Mouse (Mus musculus) embryonic facial prominence, embryonic 12.5 days (tissue): Measurements from ENCODE around the gene Myb. TPM values are rescaled to one million over a fixed set of nuclear protein-coding genes. Genes with fewer than 3 reads are reported as not detected.

Source experiments
- ATAC-seq: fragments of 200-750 bp; cut with Nextera tagmentation; 2 replicates; pipeline ENCODE4 v1.8.0; 2017; ENCODE audit not compliant: insufficient number of reproducible peaks, insufficient read depth, low FRiP score, low TSS enrichment
- H3K27ac ChIP-seq: fragments of 300-500 bp; sonication (generic); 2 replicates; pipeline ENCODE4 v1.5.1; 2016; ENCODE audit warnings: mild to moderate bottlenecking
- H3K27me3 ChIP-seq: fragments of 300-500 bp; sonication (generic); 2 replicates; pipeline ENCODE4 v1.6.1; 2016; ENCODE audit warnings: mild to moderate bottlenecking, moderate library complexity
- H3K36me3 ChIP-seq: fragments of 300-500 bp; sonication (generic); 2 replicates; pipeline ENCODE4 v1.6.1; 2016; ENCODE audit warnings: mild to moderate bottlenecking
- H3K4me1 ChIP-seq: fragments of 300-500 bp; sonication (generic); 2 replicates; pipeline ENCODE4 v1.6.1; 2016
- H3K4me2 ChIP-seq: fragments of 300-500 bp; sonication (generic); replicated peaks from 2 replicates; pipeline ENCODE4 v1.6.1; 2016; ENCODE audit warnings: mild to moderate bottlenecking, moderate library complexity
- H3K4me3 ChIP-seq: fragments of 300-500 bp; sonication (generic); 2 replicates; pipeline ENCODE4 v1.5.1; 2016; ENCODE audit warnings: mild to moderate bottlenecking
- H3K9ac ChIP-seq: fragments of 300-500 bp; sonication (generic); 2 replicates; pipeline ENCODE4 v1.6.1; 2016; ENCODE audit warnings: mild to moderate bottlenecking, moderate library complexity
- H3K9me3 ChIP-seq: fragments of 300-500 bp; sonication (generic); 2 replicates; pipeline ENCODE4 v1.6.1; 2016; ENCODE audit warnings: mild to moderate bottlenecking, moderate library complexity
- WGBS: fragments of 180-500 bp; shearing (Covaris S2); methylation state at CpG from one replicate; pipeline ENCODE4 v1.1.7; 2016; 5-methylcytosine and 5-hydroxymethylcytosine counted together
- polyA plus RNA-seq: library from polyadenylated mRNA; unstranded; fragments of >200 nt; fragmentation: Nextera tagmentation; extraction: Ambion mirVana; gene quantifications from 2 replicates; pipeline ENCODE4 v1.2.1, GENCODE M21; 2016

The Myb gene
- polyA plus RNA-seq, 1 experiment from 2014 or later = 7.4 TPM

DNA sequence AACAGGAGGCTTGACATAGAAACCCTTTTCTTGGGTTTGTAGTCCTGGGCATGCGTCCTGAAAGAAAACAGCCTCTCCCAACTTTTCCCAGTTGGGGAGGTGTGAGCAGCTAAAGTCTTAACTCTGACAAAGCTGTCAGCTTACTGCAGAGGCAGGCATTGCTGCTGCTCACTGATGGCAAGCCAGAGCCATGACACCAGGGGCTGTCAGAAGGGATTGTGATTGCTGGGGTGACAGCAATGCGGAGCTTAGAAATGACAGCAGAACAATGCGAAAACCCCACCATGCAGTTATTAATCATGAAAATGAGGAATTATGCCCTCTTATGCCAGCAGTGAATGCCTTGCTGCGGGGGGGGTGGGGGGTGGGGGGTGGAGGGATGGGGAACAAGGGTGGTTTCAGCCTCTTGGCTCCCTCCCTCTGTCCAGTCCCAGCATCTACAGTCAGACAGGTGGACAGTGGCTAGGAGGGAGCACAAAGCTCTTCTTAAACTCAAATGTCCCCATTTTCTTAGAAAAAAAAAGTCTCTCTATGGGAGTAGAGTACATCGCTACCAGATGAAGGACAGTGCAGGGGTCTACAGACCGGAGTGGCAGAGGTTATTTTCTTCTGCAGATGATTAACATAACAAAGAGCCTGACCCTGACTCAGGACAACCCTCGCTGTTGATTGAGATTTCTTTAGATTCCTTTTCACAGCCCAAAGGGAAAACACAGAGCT lies 51.3 kb downstream of the Myb start:
- WGBS = 42% methylated on average over 7 of the region's 7 CpGs
- H3K27me3 ChIP-seq = no peaks in the 10 kb centered on the region
- no peak overlapping the region for H3K27ac ChIP-seq
- H3K9me3 ChIP-seq = no peaks in the 10 kb centered on the region
- H3K4me2 ChIP-seq = no peak overlapping the region
- H3K9ac ChIP-seq = no peak overlapping the region
- no peak for ATAC-seq
- H3K36me3 ChIP-seq = no peaks in the 10 kb centered on the region
- H3K4me1 ChIP-seq = no peaks in the 10 kb centered on the region
- H3K4me3 ChIP-seq = no peak overlapping the region

DNA sequence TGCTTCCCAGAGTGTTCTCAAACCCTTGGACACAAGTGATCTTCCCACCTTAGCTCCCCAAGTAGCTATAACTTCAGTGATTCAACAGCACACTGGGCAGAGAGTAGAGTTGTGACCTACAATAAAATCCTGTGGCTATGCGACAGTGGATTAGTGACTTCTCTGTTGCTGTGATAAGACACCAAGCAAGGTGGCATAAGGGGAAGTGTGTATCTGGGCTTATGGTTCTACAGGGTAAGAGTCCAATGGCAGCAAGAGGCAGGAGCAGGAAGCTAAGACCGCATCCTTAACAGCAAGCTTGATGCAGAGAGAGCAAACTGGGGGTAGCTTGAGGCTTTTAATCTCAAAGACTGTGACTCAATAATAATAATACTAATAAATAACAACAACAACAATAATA lies 52.0 kb downstream of the Myb start:
- no peak overlapping the region for H3K4me3 ChIP-seq
- H3K4me1 ChIP-seq = no peaks in the 10 kb centered on the region
- H3K9me3 ChIP-seq = no peaks in the 10 kb centered on the region
- no peaks in the 10 kb centered on the region for H3K36me3 ChIP-seq
- H3K27me3 ChIP-seq = no peaks in the 10 kb centered on the region
- H3K4me2 ChIP-seq = no peak overlapping the region
- WGBS = 91% methylated on average over 2 of the region's 2 CpGs
- H3K9ac ChIP-seq = no peak overlapping the region
- no peak for ATAC-seq
- no peak overlapping the region for H3K27ac ChIP-seq

DNA sequence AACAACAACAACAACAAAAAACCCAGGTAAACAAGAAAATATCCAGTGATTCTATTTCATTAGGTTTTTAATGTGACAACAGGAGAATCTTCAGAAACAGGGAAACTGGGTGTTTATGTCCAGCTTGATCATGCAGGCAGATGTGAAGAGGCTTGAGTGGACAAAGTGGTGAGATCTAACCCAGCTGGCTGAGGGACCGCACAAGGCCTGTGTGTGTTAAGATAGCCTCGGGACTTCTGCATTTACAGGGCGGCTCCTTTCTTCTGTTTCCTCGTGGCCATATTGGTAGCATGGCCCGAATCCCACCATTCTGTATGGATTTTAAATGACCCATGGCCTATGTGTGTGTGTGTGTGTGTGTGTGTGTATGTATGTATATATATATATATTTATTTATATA lies 52.6 kb downstream of the Myb start:
- no peaks in the 10 kb centered on the region for H3K9me3 ChIP-seq
- H3K4me3 ChIP-seq = no peak overlapping the region
- H3K4me1 ChIP-seq = no peaks in the 10 kb centered on the region
- no peaks in the 10 kb centered on the region for H3K27me3 ChIP-seq
- ATAC-seq = no peak
- H3K27ac ChIP-seq = no peak overlapping the region
- no peak overlapping the region for H3K4me2 ChIP-seq
- no peak overlapping the region for H3K9ac ChIP-seq
- 91% methylated on average over 5 of the region's 5 CpGs for WGBS
- no peaks in the 10 kb centered on the region for H3K36me3 ChIP-seq

DNA sequence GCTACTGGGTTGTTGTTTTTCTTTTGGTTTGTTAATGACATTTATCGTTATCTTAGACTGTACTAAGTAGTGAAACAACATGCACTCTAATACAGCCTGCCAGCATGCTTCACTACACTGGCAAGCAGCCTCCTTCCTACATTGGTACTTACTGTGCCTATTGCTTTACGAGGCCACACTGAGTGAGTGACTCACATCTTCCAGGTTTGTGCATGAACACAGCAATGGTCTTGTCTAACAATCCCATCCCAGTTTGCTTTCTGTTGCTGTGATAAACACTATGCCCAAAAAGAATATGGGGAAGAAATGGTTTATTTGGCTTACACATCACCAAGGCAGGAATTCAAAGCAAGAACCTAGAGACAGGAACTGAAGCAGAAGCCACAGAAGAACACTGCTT lies 55.6 kb downstream of the Myb start:
- Histone ChIP-seq H3K9me3 (no peaks in the 10 kb centered on the region), H3K36me3 (no peaks in the 10 kb centered on the region), H3K9ac (no peak overlapping the region), H3K27ac (no peak overlapping the region), H3K4me1 (no peaks in the 10 kb centered on the region), H3K4me2 (no peak overlapping the region), H3K4me3 (no peak overlapping the region), H3K27me3 (no peaks in the 10 kb centered on the region; the same call in 1 of the 2 replicates)
- no peak for ATAC-seq
- 89% methylated on average over 2 of the region's 2 CpGs for WGBS

DNA sequence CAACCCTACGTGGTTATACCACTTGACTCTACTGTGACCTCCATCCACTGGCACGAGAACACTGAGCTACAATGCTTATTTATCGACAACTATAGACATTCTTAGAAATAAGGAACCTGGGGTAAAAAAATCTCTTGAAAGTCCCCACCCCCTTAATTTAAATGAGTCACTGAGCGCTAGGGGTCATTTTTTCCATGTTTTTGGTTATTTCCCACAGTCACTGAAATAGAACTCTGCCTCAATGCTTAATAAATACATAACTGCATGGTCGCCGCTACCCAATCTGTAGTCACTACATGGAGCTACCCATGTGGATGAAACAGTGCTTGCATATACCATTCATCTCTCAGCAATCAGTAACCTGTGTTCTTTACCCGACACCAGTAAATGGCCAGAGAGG lies 58.1 kb downstream of the Myb start:
- no peak overlapping the region for H3K27ac ChIP-seq
- no peak overlapping the region for H3K4me3 ChIP-seq
- H3K36me3 ChIP-seq = no peaks in the 10 kb centered on the region
- H3K4me2 ChIP-seq = no peak overlapping the region
- no peak for ATAC-seq
- no peaks in the 10 kb centered on the region for H3K9me3 ChIP-seq
- H3K27me3 ChIP-seq = no peaks in the 10 kb centered on the region; the same call in 1 of the 2 replicates
- H3K9ac ChIP-seq = no peak overlapping the region
- H3K4me1 ChIP-seq = no peaks in the 10 kb centered on the region
- WGBS = 71% methylated on average over 7 of the region's 7 CpGs

DNA sequence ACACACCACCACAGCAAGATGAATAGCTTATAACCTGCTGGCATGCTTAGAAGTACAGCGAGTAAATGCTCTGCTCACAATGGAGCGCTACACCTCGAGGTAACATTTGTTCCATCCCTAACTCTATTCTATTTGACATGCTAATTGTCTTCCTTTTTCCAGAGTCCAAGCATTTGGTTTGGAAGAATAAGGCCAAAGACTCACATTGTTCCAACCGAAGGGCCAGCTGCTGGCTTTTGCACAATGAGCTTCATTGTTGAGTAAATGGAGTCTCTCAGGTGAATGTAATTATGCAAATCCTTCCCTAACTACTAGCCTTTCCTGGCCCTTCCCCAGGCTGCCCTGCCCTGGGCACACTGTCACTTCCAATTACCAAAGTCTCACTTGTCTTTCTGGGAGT lies 58.8 kb downstream of the Myb start:
- 13% methylated on average over 4 of the region's 4 CpGs for WGBS

DNA sequence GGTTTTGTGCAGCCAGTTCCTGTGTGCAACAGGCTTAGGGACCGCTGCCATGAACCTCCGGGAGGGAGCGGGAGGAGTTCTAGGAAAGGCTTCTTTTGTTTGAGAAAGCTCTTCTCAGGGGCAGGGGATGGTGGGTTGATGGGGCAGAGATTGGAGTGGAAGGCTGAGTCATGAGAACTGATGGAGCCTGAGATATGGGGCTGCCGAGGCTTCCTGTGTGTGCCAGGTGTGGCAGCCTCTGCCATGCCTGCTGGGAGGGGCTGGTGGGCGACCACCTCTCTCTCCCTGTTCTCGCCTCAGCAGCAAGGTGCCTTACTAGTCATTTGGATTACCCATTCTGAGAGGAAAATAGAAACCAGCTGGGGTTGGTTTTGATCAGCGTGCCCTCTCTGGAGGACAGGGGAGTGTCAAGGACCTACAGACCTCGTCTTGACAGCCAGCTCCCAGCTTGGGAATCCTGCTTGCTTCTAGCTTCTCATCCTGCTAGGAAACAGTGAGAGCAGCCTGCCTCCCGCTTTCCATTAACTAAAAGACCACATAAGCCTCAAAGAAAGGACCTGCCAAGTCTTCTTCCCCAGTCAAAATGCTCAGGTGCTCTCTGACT lies 60.0 kb downstream of the Myb start:
- no peak for ATAC-seq
- no peak overlapping the region for H3K27ac ChIP-seq
- H3K4me1 ChIP-seq = no peaks in the 10 kb centered on the region
- H3K4me3 ChIP-seq = no peak overlapping the region
- H3K9me3 ChIP-seq = no peaks in the 10 kb centered on the region
- H3K36me3 ChIP-seq = no peaks in the 10 kb centered on the region
- WGBS = 21% methylated on average over 9 of the region's 9 CpGs
- no peak overlapping the region for H3K9ac ChIP-seq
- H3K27me3 ChIP-seq = no peaks in the 10 kb centered on the region; the same call in 1 of the 2 replicates
- H3K4me2 ChIP-seq = no peak overlapping the region

More for the DNA sequence above, 58.8 kb downstream of the Myb start:
- H3K27ac ChIP-seq = no peak overlapping the region
- no peaks in the 10 kb centered on the region for H3K9me3 ChIP-seq
- ATAC-seq = peak; percentile 56; the same call in 1 of the 2 replicates
- H3K4me2 ChIP-seq = no peak overlapping the region
- H3K36me3 ChIP-seq = no peaks in the 10 kb centered on the region
- H3K4me3 ChIP-seq = no peak overlapping the region
- H3K4me1 ChIP-seq = no peaks in the 10 kb centered on the region
- no peak overlapping the region for H3K9ac ChIP-seq
- no peaks in the 10 kb centered on the region; the same call in 1 of the 2 replicates for H3K27me3 ChIP-seq

DNA sequence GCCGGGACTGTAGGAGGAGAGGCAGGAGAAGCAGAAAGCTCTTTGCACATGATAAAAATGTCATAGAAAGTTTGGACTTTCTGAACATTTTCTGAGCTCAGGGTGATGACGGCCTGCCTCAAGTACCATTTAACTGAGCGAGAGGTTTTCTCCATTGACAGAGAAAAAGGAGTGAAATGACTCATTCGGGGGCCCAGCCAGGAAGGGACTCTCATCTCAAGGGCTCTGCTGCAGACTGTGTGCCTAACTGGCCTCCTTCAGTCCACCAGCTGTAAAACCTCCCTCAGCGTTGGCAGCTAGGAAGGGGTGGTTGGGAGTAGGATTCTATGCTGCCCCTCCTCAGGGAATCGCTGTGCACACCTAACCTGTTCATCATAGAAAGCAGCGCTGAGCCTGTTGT lies 61.3 kb downstream of the Myb start:
- H3K27me3 ChIP-seq = no peaks in the 10 kb centered on the region; the same call in 1 of the 2 replicates
- ATAC-seq = no peak
- WGBS = 85% methylated on average over 7 of the region's 7 CpGs
- no peak overlapping the region for H3K27ac ChIP-seq
- H3K4me3 ChIP-seq = no peak overlapping the region
- no peaks in the 10 kb centered on the region for H3K9me3 ChIP-seq
- no peak overlapping the region for H3K9ac ChIP-seq
- no peaks in the 10 kb centered on the region for H3K36me3 ChIP-seq
- no peak overlapping the region for H3K4me2 ChIP-seq
- H3K4me1 ChIP-seq = no peaks in the 10 kb centered on the region

DNA sequence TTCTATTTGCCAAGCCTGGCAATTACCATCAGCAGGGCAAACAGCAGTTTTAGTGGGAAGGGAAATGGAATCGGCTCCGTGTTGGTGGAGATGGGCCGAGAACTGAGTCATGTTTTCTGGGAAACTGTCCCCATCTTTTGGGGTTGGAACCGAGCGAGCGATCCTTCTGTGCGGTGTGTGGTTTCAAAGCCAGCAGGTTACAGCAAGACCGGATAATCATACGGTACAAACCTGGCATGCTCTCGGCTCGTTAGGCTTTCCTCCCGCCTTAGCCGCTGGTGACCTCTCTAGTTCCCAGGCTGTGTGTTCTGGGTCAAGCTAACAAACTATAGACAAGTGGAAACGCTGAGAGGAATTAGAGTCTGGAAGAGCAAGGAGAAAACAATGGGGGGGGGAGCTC lies 65.2 kb downstream of the Myb start:
- no peak overlapping the region for H3K9ac ChIP-seq
- no peak overlapping the region for H3K27ac ChIP-seq
- no peak overlapping the region for H3K4me2 ChIP-seq
- no peaks in the 10 kb centered on the region for H3K36me3 ChIP-seq
- 85% methylated on average over 14 of the region's 14 CpGs for whole genome bisulfite sequencing
- H3K9me3 ChIP-seq = no peaks in the 10 kb centered on the region
- H3K27me3 ChIP-seq = no peaks in the 10 kb centered on the region
- ATAC-seq = no peak
- no peak overlapping the region for H3K4me3 ChIP-seq
- H3K4me1 ChIP-seq = 0 out of 2 replicates have a peak, but pooled peaks cover 8% of the 10 kb centered on the region

DNA sequence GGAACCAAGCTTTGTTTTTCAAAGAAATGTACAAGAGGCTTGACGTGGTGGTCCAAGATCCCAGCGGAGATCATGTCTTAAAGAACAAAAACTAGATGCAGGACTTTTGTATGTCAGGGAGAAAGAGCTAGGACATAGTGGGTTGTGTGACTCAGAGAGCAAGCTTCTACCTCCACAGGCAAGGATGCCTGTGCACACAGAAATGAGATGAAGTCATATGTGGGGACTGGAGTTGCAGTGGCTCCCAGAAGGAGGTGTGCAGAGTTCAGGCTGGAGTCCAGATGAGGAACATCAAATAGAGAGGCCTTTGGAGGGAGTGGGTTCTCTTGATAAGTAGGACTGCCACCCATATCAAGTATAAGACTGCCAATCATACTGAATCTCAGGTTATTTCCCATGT lies 65.9 kb downstream of the Myb start:
- no peak for ATAC-seq
- H3K4me1 ChIP-seq = 0 out of 2 replicates have a peak, but pooled peaks cover 8% of the 10 kb centered on the region
- 95% methylated on average over 2 of the region's 2 CpGs for WGBS
- no peak overlapping the region for H3K9ac ChIP-seq
- H3K36me3 ChIP-seq = no peaks in the 10 kb centered on the region
- no peak overlapping the region for H3K4me2 ChIP-seq
- no peak overlapping the region for H3K4me3 ChIP-seq
- no peaks in the 10 kb centered on the region for H3K9me3 ChIP-seq
- no peaks in the 10 kb centered on the region for H3K27me3 ChIP-seq
- no peak overlapping the region for H3K27ac ChIP-seq

DNA sequence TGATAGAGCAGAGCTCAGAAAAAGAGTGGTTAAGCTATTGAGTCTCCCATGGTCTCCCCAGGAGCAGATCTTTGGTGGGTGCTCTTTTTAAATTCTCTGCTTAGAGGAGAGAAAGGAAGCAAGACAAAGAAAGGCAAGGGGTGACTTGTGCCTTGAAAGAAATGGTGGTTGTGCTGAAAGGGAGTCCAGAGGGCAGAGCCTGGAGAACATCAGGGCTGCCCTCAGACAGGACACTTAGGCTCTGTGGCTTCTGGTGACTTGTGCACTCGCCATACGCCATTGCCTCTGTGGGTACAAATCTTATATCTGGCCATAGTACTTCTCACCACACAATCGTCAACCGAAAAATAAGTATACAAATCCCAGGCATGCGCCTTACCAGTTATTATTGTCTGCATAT lies 67.5 kb downstream of the Myb start:
- no peak overlapping the region for H3K9ac ChIP-seq

DNA sequence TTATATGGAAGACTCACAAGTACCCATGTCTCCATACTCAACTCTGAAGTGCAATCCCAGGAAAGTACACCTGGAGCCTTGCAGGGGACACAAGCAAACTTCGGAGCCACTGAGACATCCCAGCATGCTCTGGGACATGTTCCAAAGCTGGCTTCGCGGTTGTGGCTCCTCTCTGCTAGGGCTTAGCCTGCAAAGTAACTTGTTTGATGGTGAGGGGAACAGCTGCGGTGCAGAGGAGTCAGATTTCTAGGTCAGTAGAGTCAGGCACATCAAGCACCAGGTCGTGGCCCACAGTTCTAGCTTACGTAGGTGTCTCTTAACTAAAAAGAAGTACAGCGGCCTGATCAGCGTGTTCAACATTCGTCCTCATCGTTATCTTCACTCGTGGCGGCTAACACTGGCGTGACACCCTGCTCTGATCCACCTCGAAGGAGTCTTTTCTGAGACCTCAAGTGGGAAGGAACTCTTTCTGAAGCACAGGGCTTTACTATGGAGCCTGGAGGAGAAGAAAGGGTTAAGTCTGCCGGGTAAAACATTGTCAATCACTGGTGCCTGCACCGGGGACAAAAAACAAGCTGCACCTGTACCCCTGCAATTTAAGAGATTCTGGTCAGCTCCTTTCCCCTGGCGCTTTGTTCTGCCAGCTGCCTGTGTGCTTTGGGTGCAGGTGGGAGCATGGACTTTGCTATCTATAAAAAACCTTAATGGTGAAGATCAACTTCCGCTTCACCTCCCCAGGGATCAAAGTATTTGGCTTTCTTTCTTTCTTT lies 68.1 kb downstream of the Myb start:
- no peak for ATAC-seq
- H3K27ac ChIP-seq = no peak overlapping the region
- H3K36me3 ChIP-seq = no peaks in the 10 kb centered on the region
- H3K27me3 ChIP-seq = no peaks in the 10 kb centered on the region
- no peak overlapping the region for H3K9ac ChIP-seq
- no peak overlapping the region for H3K4me2 ChIP-seq
- 0 out of 2 replicates have a peak, but pooled peaks cover 8% of the 10 kb centered on the region for H3K4me1 ChIP-seq
- no peaks in the 10 kb centered on the region for H3K9me3 ChIP-seq
- H3K4me3 ChIP-seq = no peak overlapping the region
- 51% methylated on average over 18 of the region's 18 CpGs for WGBS

More for the DNA sequence above, 67.5 kb downstream of the Myb start:
- 83% methylated on average over 5 of the region's 5 CpGs for WGBS
- Histone ChIP-seq H3K4me1 (0 out of 2 replicates have a peak, but pooled peaks cover 8% of the 10 kb centered on the region), H3K4me2 (no peak overlapping the region), H3K27ac (no peak overlapping the region), H3K4me3 (no peak overlapping the region), H3K27me3 (no peaks in the 10 kb centered on the region), H3K9me3 (no peaks in the 10 kb centered on the region), H3K36me3 (no peaks in the 10 kb centered on the region)
- no peak for ATAC-seq
